Mouse (Mus musculus): ENCODE data around the gene Sit1.

GRCm38 (mm10) chr4:43489611-43490010, 6.1 kb upstream of the Sit1 start:
- TF ChIP-seq CTCF (IDR thresholded peaks at IDR 0.05; ENCODE audit: control insufficient read depth, insufficient read depth, low read length) (no peak), POLR2A (IDR thresholded peaks at IDR 0.05; ENCODE audit: borderline replicate concordance, control insufficient read depth, low read depth, low read length) (no peak)
